Mouse (Mus musculus) heart, postnatal 4 days (tissue): ENCODE data around the gene Trim46. TPM values are rescaled to one million over a fixed set of nuclear protein-coding genes. Genes with fewer than 3 reads are reported as not detected.
A peak's percentile ranks its signal among the peaks of the same experiment; 100 is the strongest.

Experiments
- DNase-seq: peaks from one replicate; pipeline ENCODE4 v3.0.0; 2021
- total RNA-seq, 2 experiments: library from RNA; stranded (reverse); gene quantifications; 2 replicates each; pipeline ENCODE4 v1.2.3; 2021

The Trim46 gene
- total RNA-seq, 2 experiments from 2014 or later, result 1.3 to 1.6 TPM

- DNase-seq, result peak; percentile 70
Observed at GRCm38 (mm10) chr3:89270891-89271290, 24.8 kb upstream of the Trim46 start.

DNA sequence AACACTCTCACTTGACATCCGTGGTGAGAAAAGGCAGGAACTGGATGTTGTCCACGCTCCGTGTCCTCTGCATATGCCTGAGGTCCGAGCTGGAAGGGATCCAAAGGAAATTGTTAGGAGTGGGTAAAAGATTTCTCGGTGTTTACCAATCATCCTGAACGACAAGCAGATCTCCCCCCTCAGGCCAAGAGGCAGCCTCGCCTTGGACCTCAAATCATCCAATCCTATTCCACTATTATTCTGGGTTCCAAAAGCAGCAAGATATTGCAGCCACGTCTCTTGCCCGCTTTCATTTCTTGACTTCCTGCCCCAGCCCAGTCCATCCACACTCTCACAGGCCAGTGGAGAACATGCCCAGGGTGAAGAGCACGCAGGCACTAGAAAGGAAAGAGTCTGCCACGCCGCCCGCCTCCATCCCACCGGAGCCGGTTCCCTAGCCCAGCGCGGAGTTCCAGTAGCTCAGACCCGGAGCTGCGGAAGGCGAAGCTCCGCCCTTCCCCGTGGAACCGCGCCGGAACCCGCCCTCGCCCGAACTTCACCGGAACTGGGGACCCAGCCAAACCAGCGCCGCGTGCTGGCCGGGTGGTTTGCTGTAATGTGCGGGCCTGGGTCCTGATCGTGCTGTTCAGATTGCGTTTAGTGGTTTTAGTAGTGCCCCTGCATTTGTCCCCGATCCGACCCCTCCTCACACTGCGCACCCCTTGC, 24.1 kb upstream of the Trim46 start, which contains the start of gene Slc50a1:
Gene Slc50a1, minus strand, starts transcription at position 520 of the 705 bp plus-strand sequence.
- DNase-seq, result peak; percentile 93

GRCm38 (mm10) chr3:89268916-89269315, 22.8 kb upstream of the Trim46 start:
- no peak for DNase-seq

DNA sequence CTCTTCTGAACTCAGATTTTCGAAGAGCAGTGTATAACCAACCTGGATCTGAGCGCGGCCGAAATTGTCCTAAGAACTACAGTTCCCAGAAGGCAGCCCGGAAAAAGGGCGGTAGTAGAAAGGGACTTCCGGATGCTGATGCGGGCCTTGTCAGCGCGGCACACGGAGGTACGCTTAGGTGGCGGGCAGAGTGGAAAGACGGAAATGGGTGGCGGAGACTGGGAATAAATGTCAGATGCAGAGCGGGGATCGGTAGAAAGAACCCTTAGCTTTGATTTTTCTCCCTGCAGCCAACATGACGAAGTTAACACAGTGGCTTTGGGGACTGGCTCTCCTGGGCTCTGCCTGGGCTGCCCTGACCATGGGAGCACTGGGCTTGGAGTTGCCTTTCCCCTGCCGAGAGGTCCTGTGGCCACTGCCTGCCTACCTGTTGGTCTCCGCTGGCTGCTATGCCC, 20.4 kb upstream of the Trim46 start:
- peak; percentile 76 for DNase-seq

DNA sequence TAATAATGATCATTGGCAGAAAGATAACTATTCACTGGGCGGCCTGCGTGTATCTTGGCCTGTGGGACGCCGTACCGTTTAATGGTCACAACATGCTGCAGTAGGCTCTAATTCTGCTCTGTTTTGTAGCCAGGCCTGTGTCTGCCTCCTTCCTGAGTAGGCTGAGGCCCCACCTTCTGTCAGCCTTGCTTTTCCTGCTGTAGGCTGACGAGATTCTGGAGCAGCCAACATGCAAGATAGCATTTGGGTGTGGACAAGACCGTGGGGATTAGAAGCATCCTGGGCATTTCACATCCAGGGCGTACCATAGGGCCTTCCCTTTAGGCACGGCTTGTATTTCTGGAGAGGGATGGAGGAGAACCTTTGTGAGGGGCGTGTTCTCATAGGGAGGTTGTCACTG, 16.3 kb upstream of the Trim46 start:
- peak; percentile 48 for DNase-seq

DNA sequence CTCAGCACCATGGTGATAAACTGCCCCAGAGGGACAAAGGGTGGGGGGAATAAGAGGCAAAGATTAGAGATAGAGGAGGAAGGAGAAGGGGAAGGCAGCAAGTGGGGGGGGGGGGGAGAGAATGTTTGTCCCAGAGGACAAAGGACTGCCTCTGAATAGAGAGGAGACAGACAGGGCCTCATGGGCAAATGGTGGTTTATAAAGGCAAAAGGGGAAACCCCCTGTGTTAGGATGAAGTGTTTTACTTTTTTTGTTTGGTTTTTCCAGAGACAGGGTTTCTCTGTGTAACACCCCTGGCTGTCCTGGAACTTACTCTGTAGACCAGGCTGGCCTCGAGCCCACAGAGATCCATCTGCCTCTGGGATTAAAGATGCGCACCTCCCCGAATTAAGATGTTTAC, 14.1 kb upstream of the Trim46 start:
- DNase-seq, result no peak

DNA sequence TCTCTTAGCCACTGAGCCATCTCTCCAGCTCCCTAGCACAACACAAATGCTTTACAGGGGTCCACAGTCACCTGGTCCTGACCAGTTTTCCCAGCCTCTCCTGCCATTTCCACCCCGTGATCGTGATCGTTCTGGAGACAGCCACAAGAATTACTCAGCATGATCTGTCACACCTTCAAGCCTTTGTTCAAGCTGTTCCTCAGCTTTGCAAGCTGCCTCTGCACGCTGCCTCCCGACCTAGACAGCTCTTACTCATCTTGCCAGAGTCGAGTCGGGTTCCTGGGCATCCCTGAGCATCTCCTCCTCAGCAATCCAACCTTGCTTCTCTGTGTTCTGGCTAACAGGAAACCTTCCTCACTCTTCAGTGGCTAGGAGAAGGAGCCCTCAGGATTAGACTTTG, 13.0 kb upstream of the Trim46 start, which contains the start of gene Dpm3:
Gene Dpm3, plus strand, starts transcription at position 283 of the 400 bp plus-strand sequence.
- DNase-seq, result no peak

DNA sequence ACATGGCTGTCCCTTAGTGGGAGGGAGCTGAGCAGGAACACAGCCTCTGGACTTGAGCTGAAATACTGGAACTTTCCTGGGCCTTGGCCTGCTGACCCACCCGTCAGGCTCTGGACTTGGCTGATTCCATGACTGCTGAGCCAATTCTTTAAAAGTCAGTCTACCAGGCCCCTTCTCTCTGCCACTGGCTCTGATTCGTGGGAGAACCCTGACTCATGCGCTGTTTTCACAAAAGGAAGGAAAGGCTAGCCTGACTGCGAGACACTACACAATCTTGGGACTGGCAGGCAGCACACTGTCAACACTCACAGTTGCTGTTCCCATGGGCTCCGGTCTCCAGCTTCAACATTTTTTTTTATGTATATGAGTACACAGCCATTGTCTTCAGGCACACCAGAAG, 10.1 kb upstream of the Trim46 start:
- peak; percentile 50 for DNase-seq

- DNase-seq, result no peak
Observed at GRCm38 (mm10) chr3:89254994-89255393, 8.9 kb upstream of the Trim46 start.

DNA sequence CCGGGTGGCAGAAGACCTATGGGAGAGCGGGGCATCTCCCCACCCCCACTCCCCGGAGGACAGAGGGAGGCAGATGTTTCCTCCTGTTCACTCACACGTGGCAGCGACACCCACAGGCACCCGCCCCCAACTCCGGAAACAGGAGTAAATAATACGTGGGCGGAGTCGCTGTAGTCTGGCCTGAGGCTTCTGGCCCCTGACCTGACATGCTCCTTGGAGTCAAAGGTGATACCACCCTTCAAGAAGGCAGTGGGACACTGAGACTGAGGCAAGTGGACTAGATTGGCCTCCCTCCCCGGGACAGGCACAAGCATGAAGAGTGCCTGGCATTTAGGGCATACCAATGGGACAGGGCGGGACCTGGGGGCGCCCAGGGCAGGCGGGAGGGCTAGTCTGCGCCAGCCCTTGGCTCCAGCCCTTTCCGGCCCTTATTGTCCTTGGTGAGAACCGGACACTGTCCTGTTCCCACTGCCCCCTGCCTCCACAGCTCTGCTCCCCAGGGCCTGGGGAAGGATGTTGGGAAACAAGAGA, 5.3 kb upstream of the Trim46 start:
- peak; percentile 65 for DNase-seq

- peak; percentile 78 for DNase-seq
Observed at GRCm38 (mm10) chr3:89250435-89251040, 4.4 kb upstream of the Trim46 start.

- DNase-seq, result no peak
Observed at GRCm38 (mm10) chr3:89247466-89247865, 1.4 kb upstream of the Trim46 start.

DNA sequence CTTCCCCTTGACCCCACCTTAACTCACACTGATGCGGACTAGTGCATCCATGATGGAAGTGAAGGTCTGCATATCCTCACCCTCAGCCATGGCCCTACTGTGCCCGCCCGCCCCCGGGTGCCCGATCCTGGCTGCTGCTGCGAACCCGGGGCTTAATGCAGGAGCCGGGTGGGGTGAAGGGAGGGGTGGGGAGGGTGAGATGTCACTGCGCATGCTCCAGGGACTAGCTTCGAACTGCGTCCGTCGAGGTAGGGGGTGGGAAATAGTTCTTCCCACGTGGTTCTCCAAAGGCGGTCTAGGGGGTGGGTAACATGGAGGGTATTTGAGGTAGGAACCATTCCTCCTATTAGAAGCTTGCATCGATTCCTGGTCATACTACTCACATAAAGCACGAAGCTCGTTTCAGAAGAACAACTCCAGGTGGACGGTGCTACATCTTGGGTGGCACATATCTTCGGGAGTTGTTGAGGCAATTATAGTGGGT, 379 bp downstream of the Trim46 start, which contains the start of gene Krtcap2:
Gene Krtcap2, plus strand, starts transcription at position 279 of the 484 bp plus-strand sequence.
- DNase-seq, result peak; percentile 35

DNA sequence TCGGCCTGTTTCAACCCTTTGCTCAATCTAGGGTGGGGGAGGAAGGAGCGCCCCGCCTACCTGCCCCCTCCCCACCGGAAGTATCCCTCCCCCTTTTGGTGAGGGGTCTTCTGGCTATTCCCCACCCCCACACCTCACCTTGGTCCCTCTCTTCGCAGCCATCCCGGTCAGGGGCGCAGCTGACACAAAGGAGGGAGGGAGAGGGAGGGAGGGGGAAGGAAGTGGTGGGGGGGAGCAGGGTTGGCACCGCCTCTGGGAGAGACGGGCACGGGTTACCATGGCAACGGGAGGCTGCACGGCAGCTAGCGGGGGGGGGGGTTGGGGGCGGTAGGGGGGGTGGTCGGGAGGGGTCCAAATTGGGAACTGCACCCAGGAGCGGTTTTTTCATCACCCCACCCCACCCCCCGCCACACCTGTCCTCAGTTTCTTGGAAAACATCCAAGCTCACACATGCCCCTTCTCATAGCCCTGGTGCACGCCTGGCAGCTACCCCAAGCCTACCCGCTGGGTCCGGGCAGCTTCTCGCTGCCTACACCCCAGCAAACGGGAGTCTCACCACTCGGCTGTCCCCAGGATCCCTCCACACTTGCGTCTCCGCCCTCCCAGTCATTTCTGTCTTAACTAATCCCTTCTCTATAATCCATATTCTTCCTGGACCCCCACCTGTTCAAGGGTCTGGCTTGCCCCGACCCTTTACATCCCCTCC, 974 bp downstream of the Trim46 start:
- DNase-seq, result no peak

DNA sequence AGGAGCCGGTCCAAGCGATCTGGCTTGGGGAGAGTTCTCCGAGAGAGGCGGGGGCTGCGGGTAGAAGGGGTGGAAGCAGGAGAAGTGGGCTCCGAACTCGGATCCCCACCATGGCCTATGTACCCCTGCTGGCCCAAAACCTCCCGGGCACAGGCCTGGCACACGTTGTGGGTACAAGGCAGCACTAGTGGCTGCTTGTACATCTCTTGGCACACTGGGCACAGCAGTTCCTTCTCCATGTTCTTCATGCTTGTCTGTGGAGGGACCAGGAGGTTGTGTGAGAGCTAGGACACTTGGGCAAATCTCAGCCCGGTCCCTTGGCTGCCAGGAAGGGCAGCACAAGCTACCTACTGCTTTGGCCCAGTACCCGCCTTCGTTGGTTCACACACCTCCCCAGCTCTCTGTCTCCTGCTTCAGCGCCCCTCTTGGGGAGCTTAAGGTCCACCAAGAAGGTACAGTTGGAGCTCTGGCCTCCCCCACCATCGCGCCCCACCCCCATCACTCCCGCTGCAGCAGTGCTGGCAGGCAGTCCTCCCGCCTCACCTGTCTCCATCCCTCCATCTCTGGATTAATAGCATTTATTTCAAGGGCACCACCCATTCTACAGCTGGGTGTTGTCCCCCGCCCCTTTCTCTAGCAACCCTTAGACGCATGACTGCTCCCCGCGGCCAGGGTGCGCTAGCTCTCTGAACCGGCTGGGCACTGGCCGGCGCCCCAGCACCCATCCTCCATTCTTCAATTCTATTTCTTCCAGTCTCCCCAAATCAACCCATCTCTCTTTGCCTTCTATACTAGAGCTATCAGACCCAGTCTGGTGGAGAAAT, 1.7 kb downstream of the Trim46 start:
- DNase-seq, result no peak

DNA sequence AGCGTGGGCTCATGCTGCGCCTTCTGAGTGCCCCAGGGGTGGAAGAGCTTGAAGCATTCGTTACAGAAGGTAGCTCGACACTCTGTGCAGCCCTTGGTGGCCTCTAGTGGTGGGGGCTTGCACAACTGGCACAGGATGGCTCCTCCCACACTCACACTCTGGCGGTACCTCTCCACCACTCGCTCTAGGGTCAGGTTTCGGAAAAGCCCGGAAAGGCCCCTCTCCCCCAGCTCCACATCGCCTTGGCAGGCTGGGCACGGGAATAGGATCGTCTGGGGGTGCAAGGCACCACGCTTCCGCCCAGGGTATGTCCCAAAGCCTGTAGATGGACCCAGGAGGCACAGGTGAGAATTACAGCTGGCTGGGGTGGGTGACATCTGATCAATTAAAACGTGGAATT, 2.5 kb downstream of the Trim46 start:
- peak; percentile 65 for DNase-seq

GRCm38 (mm10) chr3:89242331-89242895, 3.7 kb downstream of the Trim46 start:
- DNase-seq, result peak; percentile 79

GRCm38 (mm10) chr3:89238494-89238893, 7.6 kb downstream of the Trim46 start:
- DNase-seq, result no peak

DNA sequence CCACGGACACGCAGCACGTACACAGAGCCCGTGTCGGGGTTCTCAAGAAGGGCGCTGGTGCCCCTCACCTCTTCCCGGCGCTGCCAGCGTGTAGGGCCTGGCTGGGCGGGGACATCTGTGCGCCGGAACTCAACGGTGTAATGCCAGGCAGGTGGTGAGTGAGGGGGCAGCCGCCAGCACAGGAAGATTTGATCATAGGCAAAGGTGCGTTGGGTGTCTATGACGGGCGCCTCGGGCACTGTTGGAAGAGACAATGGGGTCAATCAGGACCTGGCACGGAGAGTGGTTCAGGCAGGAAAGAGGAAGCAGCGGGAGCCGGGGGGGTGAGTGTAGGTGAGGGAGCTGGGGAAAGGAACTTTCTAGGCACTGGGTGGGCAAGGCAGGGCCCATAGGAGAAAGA, 8.4 kb downstream of the Trim46 start:
- no peak for DNase-seq

GRCm38 (mm10) chr3:89236516-89236915, 9.6 kb downstream of the Trim46 start:
- DNase-seq, result no peak

DNA sequence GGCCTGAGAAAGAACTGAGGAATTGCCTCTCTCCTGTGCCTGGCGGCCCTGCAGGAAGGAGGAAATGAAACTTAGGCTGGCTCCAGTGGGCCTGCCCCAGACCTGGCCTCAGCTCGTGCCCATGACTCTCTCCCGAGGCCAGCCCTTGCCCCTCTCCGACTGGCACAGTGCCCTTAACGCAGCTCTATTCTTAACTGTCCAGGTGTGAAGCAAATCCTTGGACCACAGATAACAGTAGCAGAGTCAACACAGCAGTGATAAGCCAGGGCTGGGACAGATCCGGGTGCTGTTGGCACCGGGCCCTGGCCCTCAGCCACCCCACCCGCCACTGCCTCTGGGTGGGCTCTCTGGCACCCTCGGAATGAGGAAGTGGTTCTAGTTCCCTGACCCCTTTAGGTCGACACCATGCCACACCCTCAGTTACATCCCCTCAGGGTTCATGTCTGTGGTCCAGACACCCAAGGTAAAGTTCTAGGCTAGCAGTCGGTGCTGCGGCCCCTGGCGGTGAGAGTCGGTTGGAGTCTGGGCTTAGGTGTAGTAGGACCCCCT, 12.5 kb downstream of the Trim46 start:
- peak; percentile 69 for DNase-seq
